Mouse (Mus musculus) c-Kit-negative CD71-positive TER-119-positive erythroid progenitor cells, embryonic 14.5 days (primary cell): ENCODE measurements around the gene Retreg2.

Experiments used
- DNase-seq: peaks from one replicate; pipeline ENCODE4 v3.0.0-alpha.2; 2013; ENCODE audit warnings: low read depth, low spot score

Retreg2 gene

GRCm38 (mm10) chr1:75168472-75169464, 26.2 kb downstream of the Retreg2 start, which contains the start of gene Zfand2b:
Gene Zfand2b (plus strand): TSS chr1:75168646.
- peak; percentile 92 for DNase-seq

DNA sequence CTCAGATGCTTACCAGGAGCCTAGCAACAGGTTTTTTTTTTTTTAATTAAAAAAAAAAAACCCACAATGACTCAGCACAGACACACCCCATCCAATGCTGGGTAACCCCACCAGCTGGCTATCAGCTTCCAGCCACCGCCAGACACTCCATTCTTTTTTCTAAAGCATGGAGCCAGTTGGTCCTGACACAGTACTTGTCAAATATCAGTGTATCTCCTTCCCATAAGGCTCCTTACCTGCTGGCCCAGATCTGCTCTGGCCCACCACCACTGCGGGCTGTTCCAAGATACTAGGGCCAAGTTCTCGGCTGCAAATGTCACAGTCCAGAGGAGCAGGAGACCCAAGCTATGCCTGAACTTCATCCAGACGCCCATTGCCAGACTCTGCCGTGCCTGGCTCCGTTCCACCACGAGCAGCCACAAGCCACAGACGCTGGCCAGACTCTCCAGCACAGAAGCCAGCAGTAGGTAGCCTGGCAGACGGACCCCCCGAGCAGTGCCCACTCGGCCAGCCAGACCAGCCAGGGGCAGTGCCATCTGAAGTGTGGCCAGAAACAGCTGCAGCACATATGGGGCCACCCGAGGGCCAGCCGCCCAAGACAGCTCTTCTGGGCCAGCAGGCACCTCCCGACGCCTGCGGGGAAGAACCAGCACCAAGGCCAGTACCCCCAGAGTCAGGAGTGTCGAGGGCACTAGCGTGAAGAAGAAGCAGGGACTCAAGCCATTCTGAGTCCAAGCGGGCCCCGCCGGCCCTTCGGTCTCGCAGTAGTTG, 36.9 kb downstream of the Retreg2 start:
- DNase-seq, result peak; percentile 79

GRCm38 (mm10) chr1:75180105-75180590, 37.6 kb downstream of the Retreg2 start, which contains the start of gene Abcb6:
Gene Abcb6 (minus strand): TSS chr1:75180392.
- peak; percentile 88 for DNase-seq

DNA sequence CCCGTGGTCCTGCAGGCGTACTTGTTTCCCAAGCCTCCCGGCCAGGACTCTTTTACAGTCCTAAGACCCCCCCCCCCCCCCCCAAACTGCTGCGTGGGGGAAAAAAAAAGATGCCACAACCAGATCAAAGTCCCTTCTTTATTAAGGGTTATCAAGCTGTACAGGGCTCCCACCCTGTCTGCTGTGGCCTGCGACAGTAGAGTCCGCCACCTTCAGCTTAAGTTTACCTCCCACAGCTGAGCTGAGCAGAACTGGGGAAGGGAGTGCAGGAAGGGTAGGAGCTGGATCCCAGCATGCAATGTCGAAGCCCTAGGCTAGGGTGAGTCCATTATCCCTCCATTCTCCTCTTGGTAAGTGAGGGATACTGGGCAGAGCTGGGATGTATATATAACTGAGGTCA, 38.2 kb downstream of the Retreg2 start:
- DNase-seq, result no peak

GRCm38 (mm10) chr1:75181377-75181870, 38.8 kb downstream of the Retreg2 start:
- no peak for DNase-seq

DNA sequence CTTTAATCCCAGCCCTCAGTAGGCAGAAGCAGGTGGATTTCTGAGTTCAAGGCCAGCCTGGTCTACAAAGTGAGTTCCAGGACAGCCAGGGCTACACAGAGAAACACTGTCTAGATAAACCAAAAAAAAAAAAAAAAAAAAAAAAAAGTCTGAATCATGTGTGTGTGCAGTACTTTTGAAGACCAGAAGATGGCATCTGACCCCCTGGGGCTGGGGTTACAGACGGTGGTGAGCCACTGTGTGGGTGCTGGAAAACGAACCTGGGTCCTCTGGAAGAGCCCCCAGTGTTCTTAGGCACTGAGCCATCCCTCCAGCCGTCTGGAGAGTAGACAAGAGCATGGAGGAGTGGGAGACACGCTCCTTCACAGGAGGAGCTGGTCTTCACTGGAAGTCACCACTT, 39.6 kb downstream of the Retreg2 start:
- DNase-seq, result no peak

- DNase-seq, result no peak
Observed at GRCm38 (mm10) chr1:75185495-75185894, 42.9 kb downstream of the Retreg2 start.

DNA sequence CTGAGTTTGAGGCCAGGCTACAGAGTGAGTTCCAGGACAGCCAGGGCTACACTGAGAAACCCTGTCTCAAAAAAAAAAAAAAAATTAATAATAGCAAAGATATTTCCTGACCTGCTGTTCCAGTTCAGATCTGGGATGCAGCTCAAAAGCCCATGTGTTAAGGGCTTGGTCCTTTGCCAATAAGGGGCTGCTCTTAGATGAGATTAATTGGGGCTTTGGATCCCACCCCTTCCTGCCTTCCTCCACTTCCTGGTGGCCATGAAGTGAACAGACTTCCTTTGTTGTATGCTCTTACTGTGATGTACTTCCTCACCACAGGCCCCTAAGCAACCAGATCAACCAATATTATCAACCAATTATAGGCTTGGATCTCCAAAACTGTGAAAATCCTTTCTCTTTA, 44.5 kb downstream of the Retreg2 start:
- DNase-seq, result no peak

- DNase-seq, result no peak
Observed at GRCm38 (mm10) chr1:75187914-75188483, 45.4 kb downstream of the Retreg2 start.

DNA sequence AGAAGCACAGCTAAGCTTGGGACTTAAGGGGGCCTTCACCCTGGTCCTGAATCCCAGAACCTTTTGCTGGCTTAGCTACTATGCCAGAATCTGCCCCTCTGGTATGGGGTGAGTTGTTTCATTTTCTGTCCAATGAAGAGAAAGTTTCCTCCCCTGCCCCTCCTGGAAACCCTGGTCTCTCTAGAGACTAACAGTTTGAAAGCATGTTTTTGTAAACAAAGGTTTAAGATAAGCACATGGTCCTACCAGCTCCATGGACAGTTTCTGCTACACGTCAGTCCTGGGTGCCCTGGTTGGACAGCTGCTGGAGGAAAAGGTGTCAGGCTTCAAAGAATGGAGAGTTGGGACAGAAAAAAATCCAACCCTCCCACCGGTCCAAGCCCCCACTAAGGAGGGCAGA, 48.0 kb downstream of the Retreg2 start:
- DNase-seq, result no peak

- no peak for DNase-seq
Observed at GRCm38 (mm10) chr1:75191258-75191621, 48.7 kb downstream of the Retreg2 start.

GRCm38 (mm10) chr1:75191622-75192402, 49.2 kb downstream of the Retreg2 start, which contains the start of the genes Ankzf1 and Atg9a:
Gene Ankzf1 (plus strand): TSS chr1:75192151.
Gene Atg9a (minus strand): TSS chr1:75192196.
- peak; percentile 96 for DNase-seq

- no peak for DNase-seq
Observed at GRCm38 (mm10) chr1:75192452-75192851, 49.9 kb downstream of the Retreg2 start.
